Mouse (Mus musculus): Measurements from ENCODE around the gene Pcgf5. TPM values are rescaled to one million over a fixed set of nuclear protein-coding genes. Genes with fewer than 3 reads are reported as not detected.

The Pcgf5 gene
- polyA plus RNA-seq, 1 experiment from 2014 or later, result 10.2 TPM

DNA sequence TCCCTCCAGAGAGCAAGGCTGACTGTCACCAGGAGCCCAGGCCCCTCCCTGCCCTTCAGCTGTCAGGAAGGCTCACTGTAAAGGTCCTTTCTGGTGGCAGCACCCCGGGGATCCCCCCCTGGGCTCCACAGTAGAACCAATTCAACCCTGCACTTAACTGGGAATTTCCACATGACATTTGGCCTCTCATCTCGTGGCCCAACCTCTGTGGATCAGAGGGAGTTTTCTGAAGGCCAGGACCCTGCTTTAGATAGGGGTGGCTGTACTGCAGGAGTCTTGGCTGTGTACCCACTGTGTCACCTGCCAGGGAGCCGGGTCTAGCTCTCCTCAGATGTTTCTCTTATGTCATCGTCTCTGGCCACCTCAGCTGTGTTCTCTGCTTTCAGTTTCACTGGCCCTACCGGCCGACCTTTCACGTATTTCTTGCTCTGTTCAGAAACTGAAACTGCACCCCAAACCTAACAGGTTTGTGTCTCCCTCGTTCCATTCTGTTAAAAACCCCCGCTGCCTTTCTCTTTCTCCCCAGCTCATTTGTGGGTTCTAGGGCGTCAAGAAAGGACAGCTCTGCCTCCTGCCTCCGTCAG lies 27.2 kb downstream of the Pcgf5 start:
- Histone ChIP-seq H3K9me3 (ENCODE audit: control insufficient read depth, low read depth, low read length) (no peaks in the 10 kb centered on the region), H3K9ac (replicated peaks; ENCODE audit: low read depth, low read length) (no peak overlapping the region), H3K36me3 (ENCODE audit: control insufficient read depth, insufficient read depth, low read length) (no peaks in the 10 kb centered on the region), H3K27ac (ENCODE audit: low read length) (no peak overlapping the region), H3K27me3 (ENCODE audit: control insufficient read depth, insufficient read depth, low read length) (no peaks in the 10 kb centered on the region), H3K4me3 (ENCODE audit: low read depth, low read length) (no peak overlapping the region), H3K4me2 (replicated peaks; ENCODE audit: low read depth, low read length) (no peak overlapping the region), H3K4me1 (ENCODE audit: control insufficient read depth, insufficient read depth, low read length) (no peaks in the 10 kb centered on the region)
- WGBS, result 80% methylated on average over 11 of the region's 11 CpGs
- ATAC-seq (ENCODE audit: insufficient number of reproducible peaks, insufficient read depth, low FRiP score, low read depth), result no peak

- Histone ChIP-seq H3K9ac (replicated peaks; ENCODE audit: low read depth, low read length) (no peak overlapping the region), H3K27me3 (ENCODE audit: control insufficient read depth, insufficient read depth, low read length) (no peaks in the 10 kb centered on the region), H3K36me3 (ENCODE audit: control insufficient read depth, insufficient read depth, low read length) (no peaks in the 10 kb centered on the region), H3K4me3 (ENCODE audit: low read depth, low read length) (no peak overlapping the region), H3K9me3 (ENCODE audit: control insufficient read depth, low read depth, low read length) (no peaks in the 10 kb centered on the region), H3K4me1 (ENCODE audit: control insufficient read depth, insufficient read depth, low read length) (no peaks in the 10 kb centered on the region), H3K27ac (ENCODE audit: low read length) (no peak overlapping the region), H3K4me2 (replicated peaks; ENCODE audit: low read depth, low read length) (no peak overlapping the region)
- 83% methylated on average over 7 of the region's 7 CpGs for WGBS
- no peak for ATAC-seq (ENCODE audit: insufficient number of reproducible peaks, insufficient read depth, low FRiP score, low read depth)
These were observed 29.6 kb downstream of the Pcgf5 start for GRCm38 (mm10) chr19:36377729-36378128.

DNA sequence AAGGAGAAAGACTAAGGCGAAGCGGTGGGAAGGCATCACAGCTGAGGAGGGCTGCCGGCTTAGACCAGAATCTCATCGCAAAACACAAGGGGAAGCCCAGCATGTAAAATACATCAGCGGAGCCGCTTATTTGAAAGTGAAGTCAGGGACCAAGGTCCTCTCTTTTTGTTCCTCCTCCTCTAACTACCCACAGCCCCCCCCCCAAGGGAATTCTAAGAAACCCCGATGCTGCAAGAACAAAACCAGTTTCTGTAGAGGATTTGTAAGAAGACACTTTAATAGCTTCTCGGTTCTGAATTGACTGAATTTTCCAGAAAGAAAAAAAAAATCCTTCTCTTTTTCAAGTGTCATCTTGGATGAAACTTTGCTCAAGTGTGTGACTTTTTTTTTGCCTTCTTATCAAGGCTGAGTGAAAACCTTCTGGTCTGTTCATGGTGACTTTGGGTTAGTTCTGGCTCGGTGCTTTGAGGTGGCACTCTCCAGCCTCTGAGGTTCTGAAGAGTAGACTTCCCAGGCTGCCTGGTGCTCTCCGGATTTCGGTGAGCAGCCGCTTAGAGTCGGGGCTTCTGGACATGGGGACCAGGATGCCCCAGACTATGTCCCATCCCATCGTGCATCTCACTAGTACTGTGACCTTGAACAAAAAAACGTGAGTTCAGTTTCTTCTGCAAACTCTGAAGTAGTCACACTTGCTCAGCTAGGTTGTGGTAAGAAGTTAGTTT lies 30.6 kb downstream of the Pcgf5 start:
- H3K9me3 ChIP-seq (ENCODE audit: control insufficient read depth, low read depth, low read length), result no peaks in the 10 kb centered on the region
- H3K4me3 ChIP-seq (ENCODE audit: low read depth, low read length), result no peak overlapping the region
- no peaks in the 10 kb centered on the region for H3K36me3 ChIP-seq (ENCODE audit: control insufficient read depth, insufficient read depth, low read length)
- no peaks in the 10 kb centered on the region for H3K4me1 ChIP-seq (ENCODE audit: control insufficient read depth, insufficient read depth, low read length)
- H3K9ac ChIP-seq (replicated peaks; ENCODE audit: low read depth, low read length), result no peak overlapping the region
- WGBS, result 75% methylated on average over 15 of the region's 15 CpGs
- no peak for ATAC-seq (ENCODE audit: insufficient number of reproducible peaks, insufficient read depth, low FRiP score, low read depth)
- H3K4me2 ChIP-seq (replicated peaks; ENCODE audit: low read depth, low read length), result no peak overlapping the region
- H3K27ac ChIP-seq (ENCODE audit: low read length), result no peak overlapping the region
- H3K27me3 ChIP-seq (ENCODE audit: control insufficient read depth, insufficient read depth, low read length), result no peaks in the 10 kb centered on the region

DNA sequence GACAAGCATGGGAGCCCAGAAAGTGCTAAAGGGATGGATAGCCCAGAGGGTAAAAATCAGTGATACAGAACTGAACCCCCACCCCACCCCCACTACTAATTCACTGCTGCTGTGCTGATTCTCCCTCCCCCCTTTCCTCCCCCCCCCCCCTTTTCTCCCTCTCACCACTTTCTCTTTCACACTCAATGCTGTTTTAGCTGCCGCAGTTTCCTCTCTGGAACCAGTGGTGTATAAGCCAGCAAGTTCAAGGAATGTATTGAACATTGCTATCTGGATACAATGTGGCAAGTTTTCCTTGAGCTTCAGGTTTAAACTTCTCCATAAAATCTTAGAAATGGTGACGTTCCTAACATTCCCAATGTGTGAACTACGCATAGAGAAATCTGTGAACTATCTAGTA lies 34.8 kb downstream of the Pcgf5 start:
- Histone ChIP-seq H3K27ac (ENCODE audit: low read length) (no peak overlapping the region), H3K9me3 (ENCODE audit: control insufficient read depth, low read depth, low read length) (no peaks in the 10 kb centered on the region), H3K4me1 (ENCODE audit: control insufficient read depth, insufficient read depth, low read length) (no peaks in the 10 kb centered on the region), H3K27me3 (ENCODE audit: control insufficient read depth, insufficient read depth, low read length) (no peaks in the 10 kb centered on the region), H3K9ac (replicated peaks; ENCODE audit: low read depth, low read length) (no peak overlapping the region), H3K4me3 (ENCODE audit: low read depth, low read length) (no peak overlapping the region), H3K4me2 (replicated peaks; ENCODE audit: low read depth, low read length) (no peak overlapping the region), H3K36me3 (ENCODE audit: control insufficient read depth, insufficient read depth, low read length) (no peaks in the 10 kb centered on the region)
- 93% methylated on average over 3 of the region's 3 CpGs for WGBS
- ATAC-seq (ENCODE audit: insufficient number of reproducible peaks, insufficient read depth, low FRiP score, low read depth), result no peak

DNA sequence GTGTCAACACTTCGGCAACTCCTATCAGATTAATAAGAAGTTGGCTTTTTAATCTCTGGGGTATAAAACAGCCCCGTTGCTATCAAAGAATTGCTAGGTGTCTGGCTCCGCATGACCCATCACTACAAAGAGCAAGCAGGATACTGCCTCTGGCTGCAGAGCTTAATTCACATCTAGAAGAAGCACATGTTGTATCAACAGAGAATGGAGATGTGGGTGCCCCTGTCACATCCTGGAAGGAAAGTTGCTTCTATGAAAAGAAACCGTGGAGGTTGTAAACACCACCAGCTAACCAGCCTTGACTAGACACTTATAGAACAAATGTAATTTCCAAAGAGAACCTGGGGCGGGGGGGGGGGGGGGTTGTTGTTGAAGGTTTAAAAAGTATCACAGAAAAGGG lies 35.9 kb downstream of the Pcgf5 start:
- Histone ChIP-seq H3K9me3 (ENCODE audit: control insufficient read depth, low read depth, low read length) (no peaks in the 10 kb centered on the region), H3K4me2 (replicated peaks; ENCODE audit: low read depth, low read length) (no peak overlapping the region), H3K4me1 (ENCODE audit: control insufficient read depth, insufficient read depth, low read length) (no peaks in the 10 kb centered on the region), H3K9ac (replicated peaks; ENCODE audit: low read depth, low read length) (no peak overlapping the region), H3K36me3 (ENCODE audit: control insufficient read depth, insufficient read depth, low read length) (no peaks in the 10 kb centered on the region), H3K4me3 (ENCODE audit: low read depth, low read length) (no peak overlapping the region), H3K27me3 (ENCODE audit: control insufficient read depth, insufficient read depth, low read length) (no peaks in the 10 kb centered on the region), H3K27ac (ENCODE audit: low read length) (no peak overlapping the region)
- WGBS, result 86% methylated on average over 5 of the region's 5 CpGs
- no peak for ATAC-seq (ENCODE audit: insufficient number of reproducible peaks, insufficient read depth, low FRiP score, low read depth)

DNA sequence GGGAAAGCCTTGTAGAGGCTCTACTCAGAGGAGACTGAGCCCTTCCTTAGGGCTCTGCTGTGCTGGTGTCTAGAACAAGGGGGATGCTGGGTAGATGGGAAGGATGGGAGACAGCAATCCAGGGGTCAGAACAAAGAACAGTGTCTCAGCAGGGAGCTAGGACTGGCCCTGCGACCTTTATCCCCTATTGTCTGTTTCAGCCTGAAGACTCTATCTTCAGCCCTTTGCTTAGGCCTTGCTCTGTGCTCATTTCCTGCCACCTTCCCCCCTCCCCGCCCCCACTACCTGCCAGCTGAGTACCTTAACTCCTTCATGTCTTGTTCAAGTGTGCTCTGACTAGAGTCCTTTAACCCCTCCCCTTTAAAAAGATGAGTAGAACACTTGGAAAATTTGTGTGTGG lies 36.3 kb downstream of the Pcgf5 start:
- no peaks in the 10 kb centered on the region for H3K27me3 ChIP-seq (ENCODE audit: control insufficient read depth, insufficient read depth, low read length)
- no peaks in the 10 kb centered on the region for H3K36me3 ChIP-seq (ENCODE audit: control insufficient read depth, insufficient read depth, low read length)
- no peak overlapping the region for H3K4me3 ChIP-seq (ENCODE audit: low read depth, low read length)
- H3K27ac ChIP-seq (ENCODE audit: low read length), result no peak overlapping the region
- H3K4me1 ChIP-seq (ENCODE audit: control insufficient read depth, insufficient read depth, low read length), result no peaks in the 10 kb centered on the region
- 29% methylated on average over 2 of the region's 2 CpGs for WGBS
- H3K4me2 ChIP-seq (replicated peaks; ENCODE audit: low read depth, low read length), result no peak overlapping the region
- no peak overlapping the region for H3K9ac ChIP-seq (replicated peaks; ENCODE audit: low read depth, low read length)
- no peaks in the 10 kb centered on the region for H3K9me3 ChIP-seq (ENCODE audit: control insufficient read depth, low read depth, low read length)
- ATAC-seq (ENCODE audit: insufficient number of reproducible peaks, insufficient read depth, low FRiP score, low read depth), result no peak

GRCm38 (mm10) chr19:36388502-36388901 lies 40.4 kb downstream of the Pcgf5 start:
- H3K9me3 ChIP-seq (ENCODE audit: control insufficient read depth, low read depth, low read length), result no peaks in the 10 kb centered on the region
- no peak overlapping the region for H3K4me2 ChIP-seq (replicated peaks; ENCODE audit: low read depth, low read length)
- no peaks in the 10 kb centered on the region for H3K4me1 ChIP-seq (ENCODE audit: control insufficient read depth, insufficient read depth, low read length)
- no peaks in the 10 kb centered on the region for H3K36me3 ChIP-seq (ENCODE audit: control insufficient read depth, insufficient read depth, low read length)
- H3K27ac ChIP-seq (ENCODE audit: low read length), result no peak overlapping the region
- H3K9ac ChIP-seq (replicated peaks; ENCODE audit: low read depth, low read length), result no peak overlapping the region
- H3K27me3 ChIP-seq (ENCODE audit: control insufficient read depth, insufficient read depth, low read length), result no peaks in the 10 kb centered on the region
- 81% methylated on average over 5 of the region's 5 CpGs for WGBS
- no peak for ATAC-seq (ENCODE audit: insufficient number of reproducible peaks, insufficient read depth, low FRiP score, low read depth)
- no peak overlapping the region for H3K4me3 ChIP-seq (ENCODE audit: low read depth, low read length)

- WGBS, result 72% methylated on average over 1 of the region's 1 CpGs
- no peak overlapping the region for H3K9ac ChIP-seq (replicated peaks; ENCODE audit: low read depth, low read length)
- no peak for ATAC-seq (ENCODE audit: insufficient number of reproducible peaks, insufficient read depth, low FRiP score, low read depth)
- no peaks in the 10 kb centered on the region for H3K27me3 ChIP-seq (ENCODE audit: control insufficient read depth, insufficient read depth, low read length)
- H3K4me3 ChIP-seq (ENCODE audit: low read depth, low read length), result no peak overlapping the region
- no peaks in the 10 kb centered on the region for H3K9me3 ChIP-seq (ENCODE audit: control insufficient read depth, low read depth, low read length)
- H3K4me2 ChIP-seq (replicated peaks; ENCODE audit: low read depth, low read length), result no peak overlapping the region
- H3K27ac ChIP-seq (ENCODE audit: low read length), result no peak overlapping the region
- H3K36me3 ChIP-seq (ENCODE audit: control insufficient read depth, insufficient read depth, low read length), result no peaks in the 10 kb centered on the region
- H3K4me1 ChIP-seq (ENCODE audit: control insufficient read depth, insufficient read depth, low read length), result no peaks in the 10 kb centered on the region
These were observed 42.6 kb downstream of the Pcgf5 start for GRCm38 (mm10) chr19:36390714-36391113.

- no peak for ATAC-seq (ENCODE audit: insufficient number of reproducible peaks, insufficient read depth, low FRiP score, low read depth)
These were observed 50.4 kb downstream of the Pcgf5 start for GRCm38 (mm10) chr19:36398500-36398899.

More at GRCm38 (mm10) chr19:36398500-36398899, 50.4 kb downstream of the Pcgf5 start:
- no peak overlapping the region for H3K4me3 ChIP-seq (ENCODE audit: low read depth, low read length)
- no peaks in the 10 kb centered on the region for H3K9me3 ChIP-seq (ENCODE audit: control insufficient read depth, low read depth, low read length)
- H3K27ac ChIP-seq (ENCODE audit: low read length), result no peak overlapping the region
- no peak overlapping the region for H3K4me2 ChIP-seq (replicated peaks; ENCODE audit: low read depth, low read length)
- H3K4me1 ChIP-seq (ENCODE audit: control insufficient read depth, insufficient read depth, low read length), result no peaks in the 10 kb centered on the region
- H3K27me3 ChIP-seq (ENCODE audit: control insufficient read depth, insufficient read depth, low read length), result no peaks in the 10 kb centered on the region
- 74% methylated on average over 3 of the region's 3 CpGs for WGBS
- no peaks in the 10 kb centered on the region for H3K36me3 ChIP-seq (ENCODE audit: control insufficient read depth, insufficient read depth, low read length)
- H3K9ac ChIP-seq (replicated peaks; ENCODE audit: low read depth, low read length), result no peak overlapping the region
